Mouse (Mus musculus): ENCODE results near the gene Ulk4.

- TF ChIP-seq CTCF (IDR thresholded peaks at IDR 0.05; ENCODE audit: borderline replicate concordance, extremely low read depth, insufficient read depth, insufficient read length) (no peak), POLR2A (IDR thresholded peaks at IDR 0.05; ENCODE audit: borderline replicate concordance, extremely low read depth, insufficient read depth, insufficient read length, poor library complexity, severe bottlenecking) (no peak)
Measured at GRCm38 (mm10) chr9:120961969-120962700, 314.9 kb downstream of the Ulk4 start.
